Mouse (Mus musculus) megakaryocyte, embryonic 14.5 days (primary cell): ENCODE measurements around the gene Rab4a. TPM values are rescaled to one million over a fixed set of nuclear protein-coding genes. Genes with fewer than 3 reads are reported as not detected.

Source experiments
- H3K27me3 ChIP-seq: replicated peaks from 2 replicates; pipeline ENCODE3; 2012; ENCODE audit warnings: inconsistent platforms
- H3K36me3 ChIP-seq: replicated peaks from 2 replicates; pipeline ENCODE3; 2012; ENCODE audit warnings: low read length, inconsistent platforms, mixed read lengths
- H3K4me1 ChIP-seq: 2 replicates; pipeline ENCODE4 v1.6.1; 2012; ENCODE audit warnings: inconsistent platforms
- H3K4me3 ChIP-seq: replicated peaks from 2 replicates; pipeline ENCODE3; 2012; ENCODE audit warnings: moderate library complexity, mild to moderate bottlenecking, inconsistent platforms
- H3K9me3 ChIP-seq: 2 replicates; pipeline ENCODE4 v1.6.1; 2012; ENCODE audit warnings: inconsistent platforms
- FLI1 ChIP-seq: IDR thresholded peaks from 2 replicates; pipeline ENCODE4 v1.6.1; 2012; ENCODE audit warnings: low read length, inconsistent platforms, mixed read lengths
- GATA1 ChIP-seq: IDR thresholded peaks from 3 replicates; pipeline ENCODE4 v1.6.1; 2012; ENCODE audit warnings: mixed read lengths, low read length, inconsistent platforms, borderline replicate concordance
- polyA plus RNA-seq: library from polyadenylated mRNA; stranded (reverse); fragments of >175 nt; gene quantifications from 2 replicates; pipeline ENCODE4 v1.2.3, GENCODE M21; 2012; ENCODE audit warnings: low replicate concordance; ENCODE audit not compliant: insufficient read depth

Rab4a gene
- polyA plus RNA-seq, 1 experiment, result 6.3 TPM

- Histone ChIP-seq H3K4me1 (peaks cover 45% of the 10 kb centered on the region), H3K36me3 (no peaks in the 10 kb centered on the region), H3K9me3 (peaks cover 4% of the 10 kb centered on the region; the same call in 1 of the 2 replicates), H3K4me3 (no peak overlapping the region), H3K27me3 (peaks cover 82% of the 10 kb centered on the region)
- TF ChIP-seq GATA1 (no peak), FLI1 (no peak)
Measured at GRCm38 (mm10) chr8:123882412-123882811, 76.6 kb downstream of the Rab4a start.

- Histone ChIP-seq H3K4me1 (peaks cover 45% of the 10 kb centered on the region), H3K27me3 (peaks cover 82% of the 10 kb centered on the region), H3K4me3 (peak overlapping the region; percentile 51), H3K9me3 (peaks cover 4% of the 10 kb centered on the region; the same call in 1 of the 2 replicates), H3K36me3 (no peaks in the 10 kb centered on the region)
- no peak for TF ChIP-seq GATA1
- TF ChIP-seq FLI1, result no peak
Measured at GRCm38 (mm10) chr8:123883094-123883493, 77.3 kb downstream of the Rab4a start.

Other genes with a start within 250 kb of the Rab4a start
- 0.11 TPM in 1 of 2 replicates, not detected in the other for gene Rhou, start 152.1 kb upstream of the Rab4a start, polyA plus RNA-seq
- gene Ccsap, start 54.2 kb downstream of the Rab4a start, polyA plus RNA-seq, result 1.5 TPM in 1 of 2 replicates, not detected in the other
- gene Acta1, start 88.8 kb downstream of the Rab4a start, polyA plus RNA-seq, result 0.45 TPM in 1 of 2 replicates, not detected in the other
- 2.9 and 8.7 TPM in 2 replicates for gene Nup133, start 143.3 kb downstream of the Rab4a start, polyA plus RNA-seq
- gene Abcb10, start 177.1 kb downstream of the Rab4a start, polyA plus RNA-seq, result 1.0 and 2.7 TPM in 2 replicates
- 2.3 and 8.0 TPM in 2 replicates for gene Taf5l, start 215.4 kb downstream of the Rab4a start, polyA plus RNA-seq
- 0.37 and 0.92 TPM in 2 replicates for gene Urb2, start 215.5 kb downstream of the Rab4a start, polyA plus RNA-seq